In genomic region chr1:93588346-93588745, GRCm38 (mm10) we compare ENCODE assay signal across 7 mouse cellular contexts.
"Had no signal": no experiment of that assay in that cellular context is flagged by ENCODE, and none has a peak within 500 bp of the region (broad histone marks: within the 10 kb centered on the region; RNA-seq: fewer than 3 reads in every experiment).

No protein-coding gene starts in this region.

- DNase-seq: left cerebral cortex, postnatal 4 days; liver, postnatal 0 days; lung, embryonic 14.5 days; right cerebral cortex, adult 18-20 months; right cerebral cortex, postnatal 14 days; right cerebral cortex, postnatal 4 days; thymus, postnatal 36 days had no signal
